Mouse (Mus musculus): Measurements from ENCODE around the gene Ints2.
"Not testable (repeated sequence)": the region's sequence is repeated elsewhere in the genome, so short reads cannot be mapped to it uniquely, and the experiment has no call there.

Gene Ints2

DNA sequence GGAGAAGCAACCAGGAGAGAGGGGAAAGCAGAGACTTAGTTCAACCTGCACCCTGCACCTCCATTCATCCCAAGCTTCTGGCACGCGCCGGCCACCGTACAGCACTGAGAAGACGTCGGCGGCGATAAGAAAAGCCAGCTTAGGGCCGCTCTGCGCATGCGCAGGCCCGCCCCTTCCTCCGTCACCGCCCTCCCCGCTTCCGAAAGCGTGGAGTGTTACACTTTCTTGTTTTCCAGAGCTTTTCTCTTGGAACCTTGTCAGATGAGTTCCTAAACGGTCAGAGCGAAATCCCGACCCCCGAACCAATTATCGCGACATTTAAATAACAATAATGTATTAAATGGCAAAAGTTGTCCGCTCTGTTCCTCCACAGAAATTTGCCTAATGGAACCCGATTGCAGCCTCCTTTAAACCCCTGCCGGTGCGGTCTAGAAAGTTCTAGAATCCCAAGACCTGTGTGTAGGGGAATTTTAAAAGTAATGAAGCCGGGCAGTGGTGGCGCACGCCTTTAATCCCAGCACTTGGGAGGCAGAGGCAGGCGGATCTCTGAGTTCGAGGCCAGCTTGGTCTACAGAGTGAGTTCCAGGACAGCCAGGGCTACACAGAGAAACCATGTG is at the start of gene Ints2:
Gene Ints2 (minus strand): TSS at position 116 of the 617 bp plus-strand sequence.
- peak; percentile 93 for DNase-seq

DNA sequence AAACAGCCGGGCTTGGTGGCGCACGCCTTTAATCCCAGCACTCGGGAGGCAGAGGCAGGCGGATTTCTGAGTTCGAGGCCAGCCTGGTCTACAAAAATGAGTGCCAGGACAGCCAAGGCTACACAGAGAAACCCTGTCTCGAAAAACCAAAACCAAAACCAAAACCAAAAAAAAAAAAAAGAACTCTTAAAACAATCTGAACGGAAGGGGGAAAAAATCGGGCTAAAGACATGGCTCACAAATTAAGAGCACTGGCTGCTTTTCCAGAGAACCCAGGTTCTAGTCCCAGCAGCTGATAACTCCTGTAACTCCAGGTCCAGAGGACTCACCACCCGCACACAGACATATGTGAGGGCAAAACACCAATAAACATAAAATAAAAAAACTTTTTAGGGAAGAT is 34.8 kb upstream of the Ints2 start:
- DNase-seq: not testable (repeated sequence)

DNA sequence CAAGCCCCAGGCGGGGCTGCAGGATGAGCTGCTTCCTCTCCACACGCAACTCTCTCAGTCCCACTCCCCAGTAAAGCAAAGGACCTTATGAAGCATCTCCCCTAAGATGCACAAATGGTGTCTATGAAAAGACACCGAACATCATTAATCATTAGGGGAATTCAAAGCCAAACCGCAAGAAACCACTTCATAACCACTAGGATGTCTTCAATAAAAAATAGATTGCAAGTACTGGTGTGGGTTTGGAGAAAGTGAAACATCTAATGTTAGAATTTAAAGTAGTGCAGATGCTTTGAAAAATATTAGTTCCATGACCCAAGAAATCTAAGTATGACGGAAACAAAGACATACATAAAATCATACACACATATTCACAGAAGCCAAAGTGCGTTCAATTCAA is 34.3 kb upstream of the Ints2 start:
- no peak for DNase-seq

DNA sequence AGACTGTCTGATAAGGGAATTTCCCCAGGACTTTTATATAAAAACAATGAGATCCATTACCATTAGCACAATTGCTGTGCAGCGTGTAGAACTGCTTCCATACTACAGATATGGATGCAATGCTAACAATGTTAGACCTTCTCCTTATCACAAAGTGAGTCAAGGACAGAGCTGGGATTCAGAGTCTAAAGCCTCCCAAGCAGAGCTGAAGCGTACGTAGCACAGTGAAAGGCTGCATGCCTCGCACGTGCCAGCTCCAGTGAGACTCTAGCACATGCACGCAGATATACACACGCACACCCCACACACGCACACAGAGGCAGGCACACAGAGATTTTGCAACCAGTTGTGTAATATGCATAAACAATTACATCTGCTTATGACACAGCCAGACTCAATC is 28.4 kb upstream of the Ints2 start:
- no peak for DNase-seq

DNA sequence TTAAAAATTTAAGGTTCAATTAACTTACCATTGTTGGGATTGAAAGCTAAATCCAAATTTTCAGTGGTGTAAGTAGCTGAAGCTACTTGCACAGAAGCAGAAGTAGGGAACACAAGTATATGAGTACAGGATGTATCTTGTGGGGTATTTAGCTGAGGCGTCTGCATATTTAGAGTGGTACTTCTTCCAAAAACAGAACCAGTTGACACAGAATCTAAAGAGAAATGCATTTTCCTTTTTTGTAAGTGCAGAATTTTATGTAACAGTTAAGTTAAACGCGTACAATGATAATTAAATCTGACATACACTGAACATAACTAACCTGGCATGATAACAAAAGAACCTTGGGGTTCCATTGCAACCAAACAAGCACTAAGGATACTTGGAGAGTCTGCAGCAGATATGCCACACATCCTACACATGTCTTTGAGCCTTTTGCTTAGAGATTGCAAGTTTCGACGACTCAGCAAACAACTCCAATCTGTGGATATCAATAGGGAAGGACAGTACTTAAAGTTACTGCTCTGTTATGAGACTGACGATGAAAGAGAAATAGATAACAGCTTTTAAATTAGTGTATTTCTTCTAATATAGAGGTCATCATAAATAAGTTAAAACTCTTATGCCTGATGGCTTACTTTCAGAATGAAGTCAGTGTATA is 21.2 kb upstream of the Ints2 start:
- no peak for DNase-seq

DNA sequence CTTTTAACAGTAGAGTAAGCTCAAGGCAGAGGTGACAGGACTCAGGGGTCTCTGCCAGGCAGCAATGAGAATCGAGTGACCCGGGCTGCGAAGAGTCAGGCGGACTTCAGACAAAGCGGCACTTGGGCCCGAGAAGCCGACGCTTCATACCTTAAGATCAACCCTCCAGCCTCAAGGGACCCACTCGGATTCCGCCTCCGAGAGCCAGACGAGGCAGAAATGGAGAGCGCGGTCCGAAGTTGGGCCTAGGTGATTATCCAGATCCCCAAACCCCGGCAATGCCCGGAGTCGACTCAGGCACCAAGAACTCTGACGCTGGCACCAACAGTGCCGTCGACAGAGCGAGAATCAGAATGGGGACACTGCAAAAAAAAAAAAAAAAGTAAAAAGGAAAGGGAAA is 321 bp downstream of the Ints2 start:
- no peak for DNase-seq

DNA sequence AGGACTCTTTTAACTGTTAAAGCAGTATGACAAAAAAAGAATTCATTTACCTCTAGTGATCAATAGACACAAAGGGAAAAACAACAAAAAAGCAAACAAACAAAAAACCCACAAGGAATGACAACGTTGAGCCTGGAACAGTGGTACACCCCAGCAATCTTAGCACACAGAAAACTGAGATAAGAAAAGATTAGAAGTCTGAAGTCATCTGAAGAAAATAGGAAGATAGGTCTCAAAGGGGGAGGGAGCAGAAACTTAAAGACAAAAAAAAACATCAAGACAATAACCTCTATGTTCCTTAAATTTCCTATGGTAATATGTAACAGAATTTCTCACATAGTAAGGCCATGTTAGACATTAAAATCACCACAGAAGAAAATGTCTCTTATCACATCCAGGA is 4.0 kb downstream of the Ints2 start:
- DNase-seq: no peak

DNA sequence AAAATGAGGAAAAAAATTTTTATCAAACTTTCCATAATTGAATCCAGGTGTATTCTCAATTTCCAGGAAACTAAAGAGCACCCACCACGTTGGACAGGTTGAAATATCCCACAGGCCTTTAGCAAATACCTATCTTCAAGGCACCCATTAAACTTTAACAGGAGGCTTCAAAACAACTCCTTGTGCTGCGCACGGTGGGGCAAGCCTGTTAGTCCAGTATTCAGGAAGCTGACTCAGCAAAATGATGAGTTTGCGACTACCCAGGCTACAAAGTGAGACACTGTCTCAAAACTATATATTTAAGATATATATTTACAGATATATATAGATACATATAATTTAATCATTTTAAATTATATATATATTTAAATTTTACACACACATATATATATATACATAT is 24.9 kb downstream of the Ints2 start:
- DNase-seq: no peak

DNA sequence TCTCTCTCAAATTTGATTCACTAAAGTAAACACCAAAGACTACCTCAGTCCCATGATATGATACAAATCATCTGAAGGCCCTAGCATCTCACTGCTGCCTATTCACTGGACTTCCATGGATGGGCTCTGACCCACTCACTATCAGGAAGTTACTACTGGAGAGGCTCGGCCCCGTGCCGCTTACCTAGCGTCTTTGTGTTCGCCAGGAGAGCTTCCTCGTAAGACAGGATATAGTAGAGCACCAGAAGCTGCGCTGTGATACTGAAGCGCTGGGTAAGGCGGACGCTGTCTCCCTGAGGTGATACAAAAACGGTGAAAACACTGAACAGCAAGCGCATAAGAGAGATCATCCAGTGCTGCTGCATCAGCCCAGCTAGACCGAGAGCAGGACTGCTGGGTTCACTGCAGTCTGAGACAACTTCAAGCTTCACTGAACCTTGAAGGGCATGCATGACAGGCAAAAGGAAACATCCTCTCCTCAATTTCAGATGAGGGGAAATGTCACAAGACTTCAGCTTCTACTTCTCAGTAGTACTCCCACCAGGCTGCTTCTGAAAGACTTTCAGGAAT is 25.5 kb downstream of the Ints2 start:
- no peak for DNase-seq

DNA sequence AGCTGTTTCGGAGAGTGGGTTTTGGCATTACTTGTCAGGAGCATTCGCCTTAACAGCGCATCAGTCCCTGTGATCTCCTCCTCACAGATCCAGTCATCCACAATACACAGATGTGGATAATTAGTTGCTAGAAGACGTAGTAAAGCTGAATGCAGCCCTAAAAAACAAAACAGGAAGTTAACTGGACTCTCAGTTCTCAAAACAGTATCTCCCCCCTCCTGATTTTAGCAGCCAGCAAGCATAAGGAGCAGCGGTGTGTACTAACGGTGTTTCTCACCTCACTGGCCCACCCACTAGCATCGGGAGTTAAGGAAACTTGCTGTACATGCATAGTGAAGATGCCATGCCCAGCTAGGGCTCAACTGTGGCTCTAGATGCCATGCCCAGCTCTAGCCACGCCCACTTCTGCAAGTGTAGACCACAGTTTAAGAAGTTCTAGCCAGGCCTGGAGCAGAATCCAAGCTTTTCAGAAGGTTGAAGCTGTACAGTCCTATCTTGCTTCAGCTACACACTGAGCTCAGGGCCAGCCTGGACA is 30.7 kb downstream of the Ints2 start:
- no peak for DNase-seq

DNA sequence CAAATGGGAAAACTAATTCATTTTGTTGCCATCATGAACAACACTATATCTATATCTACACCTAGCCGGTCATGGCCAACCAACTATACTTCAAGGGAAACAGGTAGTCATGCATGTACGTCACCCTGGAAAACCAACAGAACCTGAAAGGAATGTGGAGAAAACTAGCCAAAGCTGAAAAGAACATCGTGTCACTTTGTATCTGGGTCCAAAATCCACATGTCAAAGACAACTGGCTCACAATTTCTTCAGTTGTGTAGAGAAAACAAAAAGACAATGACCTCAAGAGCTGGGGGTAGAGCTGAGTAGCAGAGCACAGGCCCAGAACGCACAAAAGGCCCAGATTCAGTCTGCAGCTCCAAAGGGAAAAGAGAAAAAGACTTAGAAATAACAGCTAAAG is 31.6 kb downstream of the Ints2 start:
- DNase-seq: no peak

DNA sequence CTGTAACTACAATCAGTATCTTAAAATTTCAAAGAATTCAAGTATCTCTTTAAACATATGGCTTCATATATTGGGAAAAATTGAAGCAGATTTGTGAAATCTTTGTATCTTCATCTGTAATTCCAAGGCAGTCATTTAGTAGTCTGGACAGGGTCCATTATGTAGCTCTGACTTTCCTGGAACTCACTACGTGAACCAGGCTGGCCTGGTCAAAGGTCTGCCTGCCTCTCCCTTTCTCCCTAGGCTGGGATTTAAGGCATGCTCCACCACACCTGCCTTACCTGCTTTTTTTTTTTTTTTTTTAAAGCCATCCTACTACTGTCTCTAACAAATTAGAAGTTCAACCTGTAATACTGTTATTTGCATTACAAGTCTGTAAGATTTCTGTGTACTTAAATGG is 45.6 kb downstream of the Ints2 start:
- no peak for DNase-seq

DNA sequence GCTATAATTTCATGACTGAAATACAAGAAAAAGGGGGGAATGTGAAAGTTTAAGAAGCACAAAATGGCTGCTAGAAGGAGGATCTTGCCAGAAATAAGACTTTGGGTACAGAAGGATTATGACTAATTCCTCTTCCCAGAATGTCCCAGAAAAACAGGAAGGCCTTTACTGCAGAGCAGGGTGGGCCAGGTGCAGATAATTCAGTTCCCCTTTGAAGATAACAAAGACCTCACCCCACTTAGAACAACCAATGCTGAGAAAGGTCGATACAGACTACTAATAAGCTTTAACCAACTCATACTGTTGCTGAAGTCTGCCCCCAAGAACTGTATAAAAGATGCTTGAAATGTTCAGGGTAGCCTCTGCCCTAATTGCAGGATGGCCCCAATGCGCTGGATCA is 48.3 kb downstream of the Ints2 start:
- no peak for DNase-seq

DNA sequence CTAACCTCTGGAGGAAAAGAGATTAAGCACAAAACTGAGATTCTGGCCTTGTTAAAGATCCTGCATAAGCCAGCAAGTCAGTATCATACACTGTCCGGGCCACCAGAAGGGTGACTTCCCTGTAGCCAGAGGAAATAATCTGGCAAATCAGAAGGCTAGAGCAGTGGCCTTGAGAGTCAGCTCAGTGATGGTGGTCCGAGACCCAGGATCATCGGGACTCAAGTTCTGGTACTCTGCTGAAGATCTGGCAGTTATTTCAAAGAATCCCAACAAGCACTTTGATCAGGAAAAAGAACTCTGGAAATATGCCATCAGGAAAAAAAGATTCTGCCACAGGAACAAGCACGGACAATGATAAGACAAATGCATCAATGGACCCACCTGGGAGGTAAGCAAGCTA is 51.5 kb downstream of the Ints2 start:
- no peak for DNase-seq

DNA sequence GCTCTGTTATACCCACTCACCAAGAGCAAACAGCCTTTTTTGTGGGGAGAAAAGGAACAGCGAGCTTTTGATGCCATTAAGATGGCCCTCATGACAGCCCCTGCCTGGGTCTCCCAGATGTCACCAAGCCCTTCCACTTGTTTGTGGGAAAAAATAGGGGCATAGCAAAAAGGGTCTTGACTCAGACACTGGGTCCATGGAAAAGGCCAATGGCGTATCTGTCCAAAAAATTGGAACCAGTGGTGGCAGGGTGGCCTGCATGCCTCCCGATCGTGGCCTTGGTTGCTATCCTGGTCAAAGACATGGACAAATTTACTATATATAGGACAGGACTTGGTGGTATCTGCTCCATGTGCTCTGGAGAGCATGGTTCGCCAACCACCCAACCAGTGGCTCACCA is 52.3 kb downstream of the Ints2 start:
- no peak for DNase-seq

DNA sequence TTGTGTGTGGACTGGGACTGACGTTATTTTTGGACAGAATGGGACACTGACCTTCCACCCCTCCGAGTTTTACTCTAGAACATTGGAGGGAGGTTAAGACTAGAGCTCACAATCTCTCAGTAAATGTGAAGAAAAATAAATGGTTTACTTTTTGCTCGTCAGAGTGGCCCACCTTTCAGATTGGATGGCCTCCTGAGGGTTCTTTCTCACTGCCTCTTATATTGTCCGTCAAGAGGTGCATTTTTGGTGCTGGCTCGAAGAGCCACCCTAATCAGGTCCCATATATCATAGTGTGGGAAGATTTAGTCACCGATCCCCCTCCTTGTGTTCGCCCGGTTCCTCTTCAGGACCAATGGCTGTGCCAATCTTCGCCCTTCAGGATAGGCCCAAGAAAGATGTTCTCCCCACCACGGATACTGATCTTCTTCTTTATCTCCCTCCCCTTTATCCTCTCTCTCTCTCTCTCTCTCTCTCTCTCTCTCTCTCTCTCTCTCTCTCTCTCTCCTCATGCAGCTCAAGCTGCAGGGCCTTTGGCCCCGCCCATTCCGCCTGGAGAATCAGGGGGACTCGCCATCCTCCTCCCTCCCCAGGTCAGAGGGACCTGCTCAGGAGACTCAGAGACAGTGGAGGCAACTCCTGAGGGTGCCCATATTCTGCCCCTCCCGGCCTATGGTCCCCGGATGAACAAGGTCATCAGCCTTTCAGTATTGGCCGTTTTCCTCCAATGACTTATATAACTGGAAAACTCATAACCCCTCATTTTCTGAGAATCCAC is 55.3 kb downstream of the Ints2 start:
- peak; percentile 16 for DNase-seq

DNA sequence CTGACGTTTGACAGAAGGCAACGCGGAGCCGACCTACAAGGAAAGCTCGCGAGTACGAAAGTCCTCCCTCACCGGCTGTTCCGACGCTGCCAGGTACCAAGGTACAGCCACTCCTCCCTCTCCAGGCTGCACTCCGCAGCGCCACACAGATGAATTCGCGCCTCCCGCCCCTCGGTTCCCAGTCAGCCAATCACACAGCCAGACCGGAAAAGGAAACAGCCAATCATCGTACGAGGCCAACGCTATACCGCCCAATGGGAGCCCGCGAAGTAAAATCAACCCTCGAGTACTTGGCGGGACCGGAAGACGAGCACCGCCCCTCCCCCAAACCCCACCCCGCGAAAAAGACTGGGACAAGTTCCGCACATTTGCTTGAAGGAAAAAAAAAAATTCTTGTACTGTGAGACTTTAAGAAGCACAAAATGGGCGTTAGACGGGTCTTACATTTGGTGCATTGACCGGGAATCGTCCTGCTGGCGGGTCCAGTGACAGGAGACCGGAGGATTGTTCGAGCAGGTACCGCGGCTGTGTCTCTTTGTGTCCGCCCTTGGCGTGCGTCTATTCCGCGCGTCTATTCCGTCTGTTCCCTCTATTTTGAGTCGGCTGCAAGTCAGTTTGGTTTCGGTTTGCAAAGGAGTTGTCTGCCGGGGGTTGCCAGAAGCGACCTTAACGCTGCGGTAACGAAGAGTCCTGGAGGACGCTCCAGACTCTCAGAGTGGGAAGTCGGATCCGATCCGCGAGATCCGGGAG is 56.2 kb downstream of the Ints2 start, which contains the start of gene Brip1:
Gene Brip1 (minus strand): TSS at position 157 of the 750 bp plus-strand sequence.
- DNase-seq: peak; percentile 90

DNA sequence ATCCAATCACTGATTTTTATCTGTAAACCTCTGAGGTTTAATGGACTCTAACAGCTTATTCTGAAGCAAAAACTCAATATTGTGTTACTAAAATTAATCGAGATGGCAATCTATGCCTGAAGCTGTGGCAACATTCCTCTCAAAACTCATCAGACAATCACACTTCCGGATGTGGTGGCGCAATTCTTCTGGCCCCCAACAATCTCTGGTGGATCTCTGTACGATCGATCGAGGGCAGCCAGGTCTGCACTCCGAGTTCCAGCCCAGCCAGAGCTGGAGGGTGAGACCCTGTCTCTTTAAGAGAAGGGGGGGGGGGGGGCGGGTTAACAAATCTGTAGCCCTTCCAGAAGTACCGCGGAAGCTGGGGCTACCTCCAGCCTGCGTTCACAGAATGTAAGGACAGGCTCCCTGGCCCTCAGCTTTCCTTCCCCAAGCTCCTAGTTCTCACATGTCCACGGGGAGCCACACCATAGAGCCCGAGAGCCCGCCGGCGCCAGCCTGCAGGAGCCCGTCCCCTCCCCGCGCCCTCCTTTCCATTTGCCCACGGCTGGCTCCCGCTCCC is 56.8 kb downstream of the Ints2 start:
- no peak for DNase-seq

DNA sequence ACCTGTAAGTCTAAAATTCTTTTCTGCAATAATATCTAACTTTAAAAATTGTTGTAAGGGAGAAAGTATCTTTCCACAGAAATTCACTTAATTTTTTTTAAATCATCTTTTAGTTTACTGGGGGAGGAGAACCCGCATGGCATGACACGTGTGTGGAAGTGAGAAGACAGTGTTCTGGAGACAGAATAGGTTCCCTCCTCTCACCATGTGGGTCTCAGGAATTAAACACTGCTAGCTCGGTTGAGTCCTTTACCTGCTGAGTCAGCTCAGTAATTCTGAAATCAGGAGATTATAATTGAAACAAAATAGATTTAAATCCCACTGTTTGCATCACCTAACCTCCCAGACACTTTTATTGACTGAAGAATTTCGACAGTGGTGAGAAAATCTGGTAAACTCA is 57.6 kb downstream of the Ints2 start:
- DNase-seq: no peak

DNA sequence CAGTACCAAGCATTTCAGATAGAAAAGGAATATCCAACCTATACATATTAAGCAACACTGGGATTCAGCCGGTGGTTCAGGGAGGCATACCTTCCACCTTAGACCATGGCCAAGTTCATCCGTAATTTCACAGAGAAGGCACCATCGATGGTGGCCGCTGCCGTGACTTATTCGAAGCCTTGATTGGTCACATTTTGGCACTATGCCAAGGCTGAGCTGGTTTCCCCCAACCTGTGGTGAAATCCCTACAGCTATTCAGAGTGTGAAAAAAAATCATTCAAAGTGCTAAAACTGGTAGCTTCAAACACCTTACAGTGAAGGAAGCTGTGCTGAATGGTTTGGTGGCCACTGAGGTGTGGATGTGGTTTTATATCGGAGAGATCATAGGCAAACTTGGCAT is 72.2 kb downstream of the Ints2 start:
- DNase-seq: not testable (repeated sequence)

DNA sequence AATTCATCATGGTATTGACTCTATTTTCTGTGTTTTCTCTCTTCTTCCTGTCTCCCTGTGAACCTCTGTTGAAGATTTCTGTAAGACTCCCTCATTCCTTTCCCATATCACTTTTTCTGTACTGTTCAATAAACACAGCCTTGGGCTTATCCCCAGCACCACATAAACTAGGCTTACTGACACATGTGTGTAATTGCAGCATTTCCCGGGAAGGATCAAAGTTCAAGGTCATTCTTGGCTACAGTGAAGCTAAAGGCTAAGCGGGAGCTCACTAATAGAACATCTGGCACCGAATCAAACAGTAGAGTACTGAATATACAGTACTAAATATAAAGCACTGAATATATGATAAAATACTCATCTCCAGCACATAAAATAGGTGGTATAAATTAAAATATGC is 81.5 kb downstream of the Ints2 start:
- no peak for DNase-seq

DNA sequence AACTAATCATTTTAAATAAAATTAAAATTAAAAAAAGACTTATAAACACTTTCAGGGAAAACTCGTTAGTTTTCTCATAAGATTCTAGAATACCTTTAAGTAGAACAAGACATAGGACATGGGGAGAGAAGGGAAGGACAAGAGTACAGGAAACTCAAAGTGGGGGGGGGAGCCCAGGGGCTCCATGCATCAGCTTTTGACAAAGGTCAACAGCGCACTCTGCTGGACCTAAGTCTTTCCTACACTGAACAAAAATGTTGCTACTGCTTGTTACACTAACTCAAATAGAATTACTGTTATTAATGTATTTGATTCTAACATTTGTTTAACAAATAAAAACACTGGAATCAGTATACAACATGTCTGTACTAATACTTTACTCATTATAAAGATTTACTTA is 83.2 kb downstream of the Ints2 start:
- DNase-seq: peak; percentile 7
